Mouse (Mus musculus) embryo, embryonic 11 days (tissue): ENCODE data around the gene Kazn.

Experiments used
- DNase-seq: peaks from one replicate; pipeline ENCODE4 v3.0.0-alpha.2; 2015

Gene Kazn

GRCm38 (mm10) chr4:142074060-142074732 lies 165.0 kb downstream of the Kazn start:
- no peak for DNase-seq

- DNase-seq: peak; percentile 83
Measured at GRCm38 (mm10) chr4:142071243-142071991, 167.8 kb downstream of the Kazn start.

- DNase-seq: no peak
Measured at GRCm38 (mm10) chr4:142070840-142071239, 168.4 kb downstream of the Kazn start.

- no peak for DNase-seq
Measured at GRCm38 (mm10) chr4:142068899-142069812, 170.0 kb downstream of the Kazn start.

GRCm38 (mm10) chr4:142066576-142066975 lies 172.6 kb downstream of the Kazn start:
- no peak for DNase-seq

- DNase-seq: no peak
Measured at GRCm38 (mm10) chr4:142065835-142066234, 173.4 kb downstream of the Kazn start.

GRCm38 (mm10) chr4:142065270-142065669 lies 173.9 kb downstream of the Kazn start:
- DNase-seq: no peak

- no peak for DNase-seq
Measured at GRCm38 (mm10) chr4:142064582-142065228, 174.5 kb downstream of the Kazn start.

- DNase-seq: no peak
Measured at GRCm38 (mm10) chr4:142063057-142063534, 176.1 kb downstream of the Kazn start.

GRCm38 (mm10) chr4:142061485-142062240 lies 177.5 kb downstream of the Kazn start:
- DNase-seq: no peak

GRCm38 (mm10) chr4:142060455-142061378 lies 178.5 kb downstream of the Kazn start:
- peak; percentile 59 for DNase-seq

GRCm38 (mm10) chr4:142059841-142060193 lies 179.4 kb downstream of the Kazn start:
- no peak for DNase-seq

- no peak for DNase-seq
Measured at GRCm38 (mm10) chr4:142059113-142059840, 179.9 kb downstream of the Kazn start.

- no peak for DNase-seq
Measured at GRCm38 (mm10) chr4:142057529-142058216, 181.5 kb downstream of the Kazn start.

GRCm38 (mm10) chr4:142055600-142055999 lies 183.6 kb downstream of the Kazn start:
- no peak for DNase-seq

GRCm38 (mm10) chr4:142054580-142054979 lies 184.6 kb downstream of the Kazn start:
- no peak for DNase-seq

- DNase-seq: no peak
Measured at GRCm38 (mm10) chr4:142053661-142054448, 185.3 kb downstream of the Kazn start.

- DNase-seq: no peak
Measured at GRCm38 (mm10) chr4:142053261-142053660, 185.9 kb downstream of the Kazn start.
